Mouse (Mus musculus) neural tube, embryonic 11.5 days (tissue): ENCODE data around the gene Macrod2. TPM values are rescaled to one million over a fixed set of nuclear protein-coding genes. Genes with fewer than 3 reads are reported as not detected.
A peak's percentile ranks its signal among the peaks of the same experiment; 100 is the strongest.

Source experiments
- ATAC-seq: fragments of 200-750 bp; cut with Nextera tagmentation; 2 replicates; pipeline ENCODE4 v1.8.0; 2017; ENCODE audit warnings: moderate number of reproducible peaks, mild to moderate bottlenecking, moderate TSS enrichment, moderate library complexity; ENCODE audit not compliant: insufficient read depth, low FRiP score, low TSS enrichment
- DNase-seq: peaks from one replicate; pipeline ENCODE4 v3.0.0-alpha.2; 2015; ENCODE audit warnings: low spot score
- H3K27ac ChIP-seq: fragments of 300-500 bp; sonication (generic); 2 replicates; pipeline ENCODE4 v1.5.1; 2014; ENCODE audit warnings: low read depth, mild to moderate bottlenecking, low read length
- H3K27me3 ChIP-seq: fragments of 300-500 bp; sonication (generic); 2 replicates; pipeline ENCODE4 v1.6.1; 2014; ENCODE audit warnings: mild to moderate bottlenecking, low read length, mixed read lengths; ENCODE audit not compliant: control insufficient read depth, insufficient read depth
- H3K36me3 ChIP-seq: fragments of 300-500 bp; sonication (generic); 2 replicates; pipeline ENCODE4 v1.6.1; 2014; ENCODE audit warnings: mild to moderate bottlenecking, low read length, moderate library complexity, mixed read lengths; ENCODE audit not compliant: control insufficient read depth, insufficient read depth
- H3K4me1 ChIP-seq: fragments of 300-500 bp; sonication (generic); 2 replicates; pipeline ENCODE4 v1.6.1; 2014; ENCODE audit warnings: low read length, mixed read lengths; ENCODE audit not compliant: control insufficient read depth, insufficient read depth
- H3K4me2 ChIP-seq: fragments of 300-500 bp; sonication (generic); 2 replicates; pipeline ENCODE4 v1.6.1; 2014; ENCODE audit warnings: low read depth, mild to moderate bottlenecking, moderate library complexity
- H3K4me3 ChIP-seq: fragments of 300-500 bp; sonication (generic); 2 replicates; pipeline ENCODE4 v1.5.1; 2014; ENCODE audit warnings: low read depth, low read length
- H3K9ac ChIP-seq: fragments of 300-500 bp; sonication (generic); 2 replicates; pipeline ENCODE4 v1.6.1; 2014; ENCODE audit warnings: mild to moderate bottlenecking, low read length
- H3K9me3 ChIP-seq: fragments of 300-500 bp; sonication (generic); 2 replicates; pipeline ENCODE4 v1.6.1; 2016; ENCODE audit warnings: low read length; ENCODE audit not compliant: control insufficient read depth
- WGBS: fragments of 180-500 bp; shearing (Covaris S2); extraction: QIAGEN DNeasy Blood & Tissue Kit; methylation state at CpG from one replicate; pipeline ENCODE4 v1.1.7; 2014; 5-methylcytosine and 5-hydroxymethylcytosine counted together
- polyA plus RNA-seq: library from polyadenylated mRNA; unstranded; fragments of >200 nt; fragmentation: Nextera tagmentation; extraction: Ambion mirVana; gene quantifications from 2 replicates; pipeline ENCODE4 v1.2.1, GENCODE M21; 2014

Gene Macrod2
- polyA plus RNA-seq, 1 experiment from 2014 or later: 46.0 TPM

GRCm38 (mm10) chr2:141463946-141464345, 1068.8 kb downstream of the Macrod2 start:
- no peaks in the 10 kb centered on the region for H3K36me3 ChIP-seq
- no peaks in the 10 kb centered on the region for H3K4me1 ChIP-seq
- no peak overlapping the region for H3K4me3 ChIP-seq
- no peak overlapping the region for H3K4me2 ChIP-seq
- no peak for DNase-seq
- no peak for ATAC-seq
- no peak overlapping the region for H3K9ac ChIP-seq
- H3K9me3 ChIP-seq: no peaks in the 10 kb centered on the region
- no peaks in the 10 kb centered on the region for H3K27me3 ChIP-seq
- 71% methylated on average over 1 of the region's 1 CpGs for WGBS
- no peak overlapping the region for H3K27ac ChIP-seq

- Histone ChIP-seq H3K4me2 (no peak overlapping the region), H3K9ac (no peak overlapping the region), H3K9me3 (no peaks in the 10 kb centered on the region), H3K27me3 (no peaks in the 10 kb centered on the region), H3K27ac (no peak overlapping the region), H3K4me3 (no peak overlapping the region), H3K4me1 (no peaks in the 10 kb centered on the region), H3K36me3 (no peaks in the 10 kb centered on the region)
- ATAC-seq: no peak
- 90% methylated on average over 1 of the region's 1 CpGs for WGBS
- DNase-seq: no peak
Observed at GRCm38 (mm10) chr2:141472791-141473190, 1077.7 kb downstream of the Macrod2 start.

- Histone ChIP-seq H3K27me3 (no peaks in the 10 kb centered on the region), H3K36me3 (no peaks in the 10 kb centered on the region), H3K4me3 (no peak overlapping the region), H3K4me1 (no peaks in the 10 kb centered on the region), H3K27ac (no peak overlapping the region), H3K9me3 (no peaks in the 10 kb centered on the region), H3K4me2 (no peak overlapping the region), H3K9ac (no peak overlapping the region)
- ATAC-seq (no peak), DNase-seq (no peak)
- WGBS: 43% methylated on average over 3 of the region's 3 CpGs
Observed at GRCm38 (mm10) chr2:141477585-141477984, 1082.5 kb downstream of the Macrod2 start.

- H3K4me3 ChIP-seq: no peak overlapping the region
- no peak overlapping the region for H3K9ac ChIP-seq
- no peaks in the 10 kb centered on the region for H3K4me1 ChIP-seq
- H3K27ac ChIP-seq: no peak overlapping the region
- H3K27me3 ChIP-seq: no peaks in the 10 kb centered on the region
- no peaks in the 10 kb centered on the region for H3K9me3 ChIP-seq
- ATAC-seq: no peak
- no peak for DNase-seq
- no peaks in the 10 kb centered on the region for H3K36me3 ChIP-seq
- WGBS: 61% methylated on average over 3 of the region's 3 CpGs
- no peak overlapping the region for H3K4me2 ChIP-seq
Observed at GRCm38 (mm10) chr2:141490518-141490917, 1095.4 kb downstream of the Macrod2 start.

- Histone ChIP-seq H3K4me1 (no peaks in the 10 kb centered on the region), H3K4me3 (no peak overlapping the region), H3K9ac (no peak overlapping the region), H3K27ac (no peak overlapping the region), H3K36me3 (no peaks in the 10 kb centered on the region), H3K4me2 (no peak overlapping the region), H3K27me3 (no peaks in the 10 kb centered on the region), H3K9me3 (no peaks in the 10 kb centered on the region)
- ATAC-seq (no peak), DNase-seq (no peak)
- WGBS: 92% methylated on average over 3 of the region's 3 CpGs
Observed at GRCm38 (mm10) chr2:141505451-141505850, 1110.3 kb downstream of the Macrod2 start.

- ATAC-seq (no peak), DNase-seq (no peak)
- no peaks in the 10 kb centered on the region for H3K9me3 ChIP-seq
- WGBS: 81% methylated on average over 9 of the region's 9 CpGs
- H3K4me3 ChIP-seq: no peak overlapping the region
- no peaks in the 10 kb centered on the region for H3K4me1 ChIP-seq
- no peak overlapping the region for H3K4me2 ChIP-seq
- no peak overlapping the region for H3K27ac ChIP-seq
- H3K36me3 ChIP-seq: no peaks in the 10 kb centered on the region
- no peak overlapping the region for H3K9ac ChIP-seq
- no peaks in the 10 kb centered on the region for H3K27me3 ChIP-seq
Observed at GRCm38 (mm10) chr2:141507929-141508897, 1113.1 kb downstream of the Macrod2 start.

- Histone ChIP-seq H3K27ac (no peak overlapping the region), H3K4me3 (no peak overlapping the region), H3K4me1 (no peaks in the 10 kb centered on the region), H3K9me3 (no peaks in the 10 kb centered on the region), H3K4me2 (no peak overlapping the region), H3K27me3 (no peaks in the 10 kb centered on the region), H3K9ac (no peak overlapping the region), H3K36me3 (no peaks in the 10 kb centered on the region)
- 61% methylated on average over 3 of the region's 3 CpGs for WGBS
- peak; percentile 25; the same call in 1 of the 2 replicates for ATAC-seq
- no peak for DNase-seq
Observed at GRCm38 (mm10) chr2:141514976-141515375, 1119.9 kb downstream of the Macrod2 start.

- no peak for ATAC-seq
- H3K4me2 ChIP-seq: no peak overlapping the region
- H3K27ac ChIP-seq: no peak overlapping the region
- no peak for DNase-seq
- no peaks in the 10 kb centered on the region for H3K9me3 ChIP-seq
- H3K27me3 ChIP-seq: no peaks in the 10 kb centered on the region
- WGBS: 75% methylated on average over 4 of the region's 4 CpGs
- H3K4me1 ChIP-seq: no peaks in the 10 kb centered on the region
- no peaks in the 10 kb centered on the region for H3K36me3 ChIP-seq
- no peak overlapping the region for H3K9ac ChIP-seq
- H3K4me3 ChIP-seq: no peak overlapping the region
Observed at GRCm38 (mm10) chr2:141522081-141522480, 1127.0 kb downstream of the Macrod2 start.

- no peak for DNase-seq
- no peaks in the 10 kb centered on the region for H3K4me1 ChIP-seq
- H3K27ac ChIP-seq: no peak overlapping the region
- no peaks in the 10 kb centered on the region for H3K27me3 ChIP-seq
- H3K4me2 ChIP-seq: no peak overlapping the region
- no peak overlapping the region for H3K4me3 ChIP-seq
- ATAC-seq: no peak
- no peak overlapping the region for H3K9ac ChIP-seq
- H3K36me3 ChIP-seq: no peaks in the 10 kb centered on the region
- no peaks in the 10 kb centered on the region for H3K9me3 ChIP-seq
Observed at GRCm38 (mm10) chr2:141545877-141546276, 1150.8 kb downstream of the Macrod2 start.
